In the genomic region with DNA sequence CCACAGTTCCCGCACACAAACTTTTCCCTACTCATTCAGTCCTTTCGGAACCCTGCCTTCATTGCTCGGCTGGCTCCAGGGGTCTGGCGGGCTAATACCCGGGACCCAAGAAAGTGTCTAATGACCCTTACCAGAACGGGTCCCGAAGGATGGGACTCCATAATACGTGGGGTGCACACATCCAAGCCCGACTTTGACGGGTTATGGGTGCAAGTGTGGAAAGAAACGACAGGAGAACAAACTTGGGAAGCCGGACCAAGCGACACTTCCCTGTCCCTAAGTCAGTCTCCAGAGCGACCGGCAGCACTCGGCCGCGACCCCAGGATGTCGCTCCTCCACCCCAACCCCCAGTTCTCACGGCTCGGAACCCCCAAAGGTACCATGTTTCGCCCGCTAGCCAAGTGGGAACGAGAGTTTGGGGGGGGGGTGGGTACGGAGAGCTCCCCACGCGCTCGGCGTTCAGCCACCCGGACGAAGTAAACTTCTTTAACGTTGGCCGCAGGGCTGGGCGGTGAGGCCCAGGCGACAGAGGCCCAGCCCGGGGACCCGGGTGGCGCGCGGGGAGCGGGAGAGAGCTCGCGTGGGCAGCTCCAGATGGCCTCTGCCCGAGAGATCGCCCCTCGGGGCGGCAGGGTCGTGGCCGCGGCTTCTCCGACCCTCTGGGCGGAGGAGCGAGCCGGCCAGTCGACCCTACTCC, we compare ENCODE assay signal across 7 mouse cellular contexts. TPM values are rescaled to one million over a fixed set of nuclear protein-coding genes. Genes with fewer than 3 reads are reported as not detected.
DNase-seq lines count a peak whose midpoint lies in the region; ATAC-seq and TF ChIP-seq lines count a peak whose summit lies in the region.

No protein-coding gene starts in this region.

- H3K27ac ChIP-seq in ES-Bruce4 (ENCODE audit: insufficient read depth, low read length), result peak overlapping the region; percentile 76
- peak overlapping the region; percentile 89 for H3K27ac ChIP-seq in heart, embryonic 14.5 days (replicated peaks in 1 of 2; ENCODE audit: control insufficient read depth in 1 of 2, insufficient read depth in 1 of 2, low read depth in 2 of 2, low read length in 2 of 2)
- peak overlapping the region; percentile 62 for H3K27ac ChIP-seq in liver, embryonic 15.5 days (replicated peaks)

- no peak for TF ChIP-seq POLR2A in ES-Bruce4 (IDR thresholded peaks at IDR 0.05; ENCODE audit: insufficient read depth, low read length)

- under 1% methylated on average over 55 of the region's 55 CpGs for WGBS in heart, embryonic 14.5 days
- WGBS in liver, embryonic 15.5 days (ENCODE audit: insufficient replicate concordance), result under 1% methylated on average over 55 of the region's 55 CpGs

- H3K9me3 ChIP-seq in E14TG2a.4 (ENCODE audit: low read length) (no peaks in the 10 kb centered on the region), ES-Bruce4 (replicated peaks; ENCODE audit: control insufficient read depth, insufficient read depth, low read length, poor library complexity, severe bottlenecking) (no peaks in the 10 kb centered on the region)
- no peaks in the 10 kb centered on the region for H3K9me3 ChIP-seq in heart, embryonic 14.5 days (ENCODE audit: control insufficient read depth, low read length)
- no peaks in the 10 kb centered on the region for H3K9me3 ChIP-seq in liver, embryonic 15.5 days (replicated peaks)

- no peak for ATAC-seq in heart, embryonic 14.5 days (ENCODE audit: insufficient number of reproducible peaks, insufficient read depth, low FRiP score, low read depth)
- ATAC-seq in liver, embryonic 15.5 days (ENCODE audit: insufficient read depth), result no peak

- no peak for TF ChIP-seq EP300 in ES-Bruce4 (IDR thresholded peaks at IDR 0.05; ENCODE audit: insufficient read depth, low read depth, low read length)

- H3K27me3 ChIP-seq in E14TG2a.4 (ENCODE audit: insufficient read depth, low read length) (no peaks in the 10 kb centered on the region), ES-Bruce4 (ENCODE audit: control insufficient read depth, insufficient read depth, low read length, poor library complexity, severe bottlenecking) (no peaks in the 10 kb centered on the region)
- peaks cover 34% of the 10 kb centered on the region for H3K27me3 ChIP-seq in heart, embryonic 14.5 days (ENCODE audit: control insufficient read depth, insufficient read depth, low read length)
- H3K27me3 ChIP-seq in liver, embryonic 15.5 days, result peaks cover 97% of the 10 kb centered on the region

- H3K4me3 ChIP-seq in E14TG2a.4 (replicated peaks; ENCODE audit: low read length) (peak overlapping the region; percentile 92), ES-Bruce4 (ENCODE audit: low read depth, low read length) (peak overlapping the region; percentile 94)
- H3K4me3 ChIP-seq in heart, embryonic 14.5 days (ENCODE audit: control insufficient read depth in 1 of 2, insufficient read depth in 1 of 2, low read depth in 1 of 2, low read length in 2 of 2), result peak overlapping the region; percentile 74 to 93
- H3K4me3 ChIP-seq in liver, embryonic 15.5 days (replicated peaks), result peak overlapping the region; percentile 52

- H3K36me3 ChIP-seq in E14TG2a.4 (ENCODE audit: insufficient read depth, low read length) (peaks cover 33% of the 10 kb centered on the region), ES-Bruce4 (ENCODE audit: control insufficient read depth, insufficient read depth, low read length, poor library complexity, severe bottlenecking) (peaks cover 32% of the 10 kb centered on the region)
- no peaks in the 10 kb centered on the region for H3K36me3 ChIP-seq in heart, embryonic 14.5 days (ENCODE audit: control insufficient read depth, insufficient read depth, low read length)
- no peaks in the 10 kb centered on the region for H3K36me3 ChIP-seq in liver, embryonic 15.5 days (replicated peaks)

- DNase-seq in thymus, postnatal 25 days, result no peak
- DNase-seq in thymus, adult 18-20 months, result no peak
- no peak for DNase-seq in thymus, postnatal 0 days (ENCODE audit: low spot score)

- H3K9ac ChIP-seq in ES-Bruce4 (ENCODE audit: low read depth, poor library complexity, severe bottlenecking), result peak overlapping the region; percentile 100
- H3K9ac ChIP-seq in heart, embryonic 14.5 days (ENCODE audit: low read length), result peak overlapping the region; percentile 86
- peak overlapping the region; percentile 37; the same call in 1 of the 2 replicates for H3K9ac ChIP-seq in liver, embryonic 15.5 days

- TF ChIP-seq CTCF in E14TG2a.4 (conservative IDR thresholded peaks at IDR 0.05; ENCODE audit: low read length), result no peak
- no peak for TF ChIP-seq CTCF in ES-Bruce4 (IDR thresholded peaks at IDR 0.05; ENCODE audit: low read depth, low read length)

- H3K4me2 ChIP-seq in heart, embryonic 14.5 days (ENCODE audit: low read length), result peak overlapping the region; percentile 97
- peak overlapping the region; percentile 54 for H3K4me2 ChIP-seq in liver, embryonic 15.5 days

- H3K4me1 ChIP-seq in E14TG2a.4 (replicated peaks; ENCODE audit: low read depth, low read length) (peaks cover 67% of the 10 kb centered on the region), ES-Bruce4 (ENCODE audit: control insufficient read depth, insufficient read depth, low read length) (peaks cover 3% of the 10 kb centered on the region)
- H3K4me1 ChIP-seq in heart, embryonic 14.5 days (ENCODE audit: control insufficient read depth in 2 of 2, insufficient read depth in 2 of 2, low read length in 2 of 2), result peaks cover 6 to 10% of the 10 kb centered on the region in 2 experiments
- H3K4me1 ChIP-seq in liver, embryonic 15.5 days (replicated peaks), result no peaks in the 10 kb centered on the region

RNA-seq across cellular contexts. Expression of gene Sall1, which starts 2.4 kb away (rescaled TPM):
- polyA plus RNA-seq in ES-Bruce4 (2011; ENCODE audit: insufficient read depth, insufficient read length, low read depth, missing spikeins), result 58.9 and 60.4 TPM in 2 replicates
- 4.7 and 5.1 TPM in 2 replicates for polyA plus RNA-seq in heart, embryonic 14.5 days (2014; fragmentation: Nextera tagmentation; extraction: Ambion mirVana)
- polyA plus RNA-seq in liver, embryonic 15.5 days (2015; fragmentation: Nextera tagmentation; extraction: Ambion mirVana), result 0.99 and 1.0 TPM in 2 replicates
- 0.03 TPM in 1 of 2 replicates, not detected in the other for polyA plus RNA-seq in thymus, postnatal 0 days (2015; fragmentation: Nextera tagmentation; extraction: Ambion mirVana)

Comparison
In these comparisons a context has a peak if more than half of its experiments do, and no peak if none do; other contexts are left out.
1. H3K9ac ChIP-seq: peak in every context shown above with its lines; median percentile 100 in ES-Bruce4; 86 in heart, embryonic 14.5 days; 37 in liver, embryonic 15.5 days.